Mouse (Mus musculus): ENCODE results near the gene Ispd.

GRCm38 (mm10) chr12:36724297-36724696, 343.0 kb downstream of the Ispd start:
- TF ChIP-seq CTCF (IDR thresholded peaks at IDR 0.05; ENCODE audit: extremely low read depth, insufficient read length, insufficient replicate concordance, low read depth, low read length) (no peak), POLR2A (IDR thresholded peaks at IDR 0.05; ENCODE audit: low read depth, low read length) (no peak)
